Mouse (Mus musculus): ENCODE results near the gene Bsnd.

The Bsnd gene

GRCm38 (mm10) chr4:106492116-106492515 is at the start of gene Bsnd:
TSS of gene Bsnd (minus strand) at chr4:106492283.
- DNase-seq, result no peak

DNA sequence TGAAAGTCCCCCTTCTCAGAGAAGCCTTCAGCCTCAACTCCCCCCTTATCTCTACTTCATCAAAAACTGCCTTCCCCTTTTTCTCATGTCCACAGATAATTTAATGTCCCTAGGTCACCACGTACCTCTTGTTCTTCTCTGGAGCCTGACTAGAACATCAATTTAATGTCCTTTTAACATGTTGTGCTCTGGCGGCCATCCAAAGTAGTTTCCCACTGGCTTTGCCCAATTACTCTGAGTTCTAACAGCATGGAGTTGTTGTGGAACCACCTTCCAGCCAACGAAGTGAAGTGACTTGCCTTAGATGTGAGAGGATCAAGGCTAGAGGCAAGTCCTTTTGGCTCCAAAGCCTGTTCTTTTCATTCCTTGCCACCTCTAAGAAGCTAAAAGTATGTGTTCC is 49.4 kb upstream of the Bsnd start:
- no peak for DNase-seq

DNA sequence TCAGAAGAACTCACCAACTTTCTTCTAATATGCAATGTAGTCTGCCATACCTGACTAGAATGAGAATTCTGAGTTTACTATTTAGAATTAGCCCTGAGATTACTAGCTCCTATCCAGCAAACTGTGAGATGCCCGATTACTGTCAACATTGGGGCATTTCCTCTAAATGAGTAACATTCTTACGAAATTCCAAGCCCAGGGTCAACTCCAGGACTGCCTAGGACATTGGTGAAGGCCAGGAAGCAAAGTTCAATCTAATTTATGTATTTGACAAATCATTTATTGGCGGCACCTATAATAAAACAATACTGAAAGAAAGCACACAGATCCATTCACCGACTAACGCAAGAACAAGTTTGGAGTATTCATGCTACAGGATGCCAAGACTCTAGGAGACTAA is 47.7 kb upstream of the Bsnd start:
- no peak for DNase-seq

DNA sequence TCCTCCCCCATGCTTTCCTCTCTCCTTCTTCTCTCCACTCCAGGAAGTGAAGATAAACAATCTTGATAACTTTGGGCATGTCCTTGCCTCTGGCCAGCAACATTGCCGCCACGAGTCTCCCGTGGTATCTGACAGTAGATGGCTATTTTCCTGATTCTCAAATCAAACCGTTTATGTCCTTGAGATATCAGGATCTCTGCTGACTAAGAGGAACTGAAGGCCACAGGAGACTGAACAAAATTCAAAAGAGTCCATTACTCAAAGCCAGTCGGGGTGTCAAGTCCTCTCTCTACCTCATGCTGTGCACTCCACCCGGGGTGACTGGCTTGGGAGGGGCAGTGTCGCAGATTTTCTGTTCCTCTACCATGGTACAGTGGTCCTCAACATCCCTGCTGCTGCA is 42.2 kb upstream of the Bsnd start:
- no peak for DNase-seq

DNA sequence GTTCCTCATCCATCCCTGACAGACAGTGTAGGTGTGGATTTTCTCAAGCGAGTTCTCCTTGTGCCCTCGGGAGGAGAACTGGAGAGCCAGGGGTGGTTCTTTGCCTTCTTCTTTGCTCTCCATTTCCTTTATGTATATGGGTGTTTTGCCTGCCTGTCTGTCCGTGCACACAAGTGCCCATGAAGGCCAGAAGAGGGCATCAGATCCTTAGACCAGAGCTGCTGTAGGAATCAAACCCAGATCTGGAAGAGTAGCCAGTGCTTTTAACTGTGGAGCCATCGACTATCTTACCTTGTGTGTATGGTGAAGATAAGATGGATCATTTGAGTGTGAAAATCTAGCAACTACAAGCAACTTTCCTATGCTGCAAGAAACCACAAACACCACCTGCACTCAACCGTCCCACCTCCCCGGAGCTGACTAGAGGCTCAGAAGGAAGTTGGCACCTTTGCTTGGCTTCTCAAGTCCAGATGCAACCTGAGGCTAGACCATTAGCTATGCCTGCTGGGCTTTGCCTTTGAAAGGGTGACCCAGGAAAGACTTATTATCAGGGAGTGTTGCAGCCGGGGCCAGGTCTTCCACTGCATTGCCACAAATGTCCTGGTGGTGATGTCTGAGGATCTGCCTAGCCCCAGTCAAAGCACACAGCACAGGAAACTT is 41.5 kb upstream of the Bsnd start:
- DNase-seq, result no peak

- DNase-seq, result peak in 1 of 2 experiments; percentile 5
Observed at GRCm38 (mm10) chr4:106530113-106530482, 38.0 kb upstream of the Bsnd start.

GRCm38 (mm10) chr4:106529375-106530112 is 37.5 kb upstream of the Bsnd start:
- peak; percentile 87 to 93 for DNase-seq

GRCm38 (mm10) chr4:106527856-106528547 is 35.9 kb upstream of the Bsnd start:
- peak in 1 of 2 experiments; percentile 14 for DNase-seq

- no peak for DNase-seq
Observed at GRCm38 (mm10) chr4:106525001-106525400, 32.9 kb upstream of the Bsnd start.

- DNase-seq, result no peak
Observed at GRCm38 (mm10) chr4:106524131-106524530, 32.0 kb upstream of the Bsnd start.

DNA sequence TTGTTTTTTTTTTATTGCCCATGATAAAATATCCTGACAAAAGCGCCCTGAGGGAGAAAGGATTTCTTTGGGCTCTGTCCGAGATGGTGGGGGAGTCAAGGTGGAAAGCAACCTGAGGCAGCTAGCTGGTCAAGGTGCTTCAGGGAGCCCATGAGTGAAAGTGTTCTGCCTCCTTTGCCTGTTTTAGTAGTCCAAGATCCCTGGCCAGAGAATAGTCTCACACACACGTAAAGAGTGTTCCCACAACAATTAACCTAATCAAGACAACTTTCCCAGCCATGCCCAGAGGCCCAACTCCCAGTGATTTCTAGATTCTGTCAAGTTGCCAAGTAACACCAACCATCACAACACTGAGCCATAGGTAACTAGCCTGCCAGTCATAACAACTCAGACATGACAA is 30.5 kb upstream of the Bsnd start:
- DNase-seq, result no peak

DNA sequence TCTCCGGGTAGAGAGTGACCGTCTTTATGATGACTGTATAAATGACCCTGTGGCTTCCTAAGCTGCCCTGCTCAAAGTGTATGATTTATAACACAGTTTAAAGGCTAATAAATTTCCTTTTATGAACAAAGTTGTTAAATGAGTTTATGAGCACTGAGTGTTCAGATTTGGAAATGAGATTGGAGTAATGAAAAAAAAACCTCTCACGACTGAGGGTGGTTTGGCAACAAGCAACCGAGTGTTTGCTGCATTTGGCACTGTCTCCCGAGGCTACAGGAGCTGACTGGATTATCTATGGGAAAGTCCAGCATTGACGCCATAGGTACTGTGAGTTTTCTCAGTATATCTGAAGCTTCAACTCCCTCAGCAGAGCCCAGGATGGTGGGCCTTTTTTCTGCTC is 22.5 kb upstream of the Bsnd start:
- DNase-seq, result no peak

DNA sequence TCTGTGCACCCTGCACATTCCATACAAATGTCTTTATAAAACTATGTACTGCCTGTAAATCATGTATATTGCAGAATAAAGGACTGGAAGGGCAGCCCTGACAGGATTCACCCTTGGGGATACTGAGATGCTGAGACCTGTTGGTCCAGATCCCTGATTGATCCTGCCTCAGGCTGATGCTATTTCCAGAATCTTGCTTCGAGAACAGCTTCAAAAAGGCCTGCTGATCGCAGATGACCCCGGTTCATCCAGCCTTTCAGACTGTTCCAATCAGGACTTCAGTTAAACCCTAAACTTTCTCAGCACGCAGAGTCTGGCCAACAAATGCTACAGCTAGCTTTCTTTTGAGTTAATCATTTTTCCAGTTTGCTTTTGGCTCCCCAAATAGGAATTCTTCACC is 17.8 kb upstream of the Bsnd start:
- DNase-seq, result no peak

GRCm38 (mm10) chr4:106505453-106506058 is 13.5 kb upstream of the Bsnd start:
- DNase-seq, result no peak

- DNase-seq, result no peak
Observed at GRCm38 (mm10) chr4:106503578-106503977, 11.5 kb upstream of the Bsnd start.

- DNase-seq, result no peak
Observed at GRCm38 (mm10) chr4:106500066-106500465, 8.0 kb upstream of the Bsnd start.

DNA sequence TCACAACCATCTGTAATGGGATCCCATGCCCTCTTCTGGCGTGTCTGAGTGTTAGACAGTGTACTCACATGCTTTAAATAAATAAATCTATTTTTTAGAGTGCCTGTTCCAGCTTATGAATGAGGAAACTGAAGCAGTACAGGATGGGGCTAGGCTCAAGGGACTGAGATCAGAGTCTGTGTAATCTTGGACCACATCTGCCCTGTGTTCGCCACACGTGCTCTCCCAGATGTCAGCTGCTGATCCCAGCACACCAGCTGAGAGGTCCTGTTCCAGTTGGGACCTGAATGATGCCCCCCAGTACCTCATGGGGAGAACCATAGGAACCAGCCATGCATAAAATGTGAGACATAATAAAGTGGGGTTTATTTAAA is 6.4 kb upstream of the Bsnd start:
- no peak for DNase-seq

DNA sequence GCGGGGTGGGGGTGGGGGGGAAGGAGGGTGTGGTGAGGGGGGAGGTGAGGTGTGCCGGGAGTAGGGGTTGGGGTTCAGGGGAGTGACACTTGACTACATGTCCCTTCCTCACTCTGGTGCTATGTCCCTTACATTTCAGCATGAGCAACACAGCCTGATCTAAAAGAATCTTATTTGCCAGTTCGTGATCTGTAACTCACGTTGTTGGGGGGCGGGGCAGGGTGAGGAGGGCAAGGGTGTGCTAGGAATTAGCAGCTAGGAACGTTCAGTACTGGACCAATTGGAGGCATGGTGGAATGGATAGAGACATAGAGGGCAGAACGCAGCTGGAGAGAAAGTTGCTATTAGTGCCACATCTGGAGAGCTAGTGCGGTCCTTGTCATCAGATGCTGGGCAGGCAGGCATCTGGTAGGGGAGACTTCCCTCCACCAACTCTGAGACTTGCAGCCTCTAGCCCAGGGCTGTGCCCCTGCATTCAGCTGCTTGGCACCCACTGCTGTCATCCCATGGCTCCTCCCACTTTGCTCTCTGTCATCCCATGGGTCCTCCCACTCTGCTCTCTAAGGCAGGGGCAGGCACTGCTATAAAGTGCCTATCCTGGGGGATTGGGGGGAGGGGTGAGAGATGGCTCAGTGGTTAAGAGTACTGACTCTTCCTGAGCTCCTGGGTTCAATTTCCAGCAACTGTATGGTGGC is 5.8 kb upstream of the Bsnd start:
- no peak for DNase-seq

- DNase-seq, result no peak
Observed at GRCm38 (mm10) chr4:106496833-106497232, 4.8 kb upstream of the Bsnd start.

DNA sequence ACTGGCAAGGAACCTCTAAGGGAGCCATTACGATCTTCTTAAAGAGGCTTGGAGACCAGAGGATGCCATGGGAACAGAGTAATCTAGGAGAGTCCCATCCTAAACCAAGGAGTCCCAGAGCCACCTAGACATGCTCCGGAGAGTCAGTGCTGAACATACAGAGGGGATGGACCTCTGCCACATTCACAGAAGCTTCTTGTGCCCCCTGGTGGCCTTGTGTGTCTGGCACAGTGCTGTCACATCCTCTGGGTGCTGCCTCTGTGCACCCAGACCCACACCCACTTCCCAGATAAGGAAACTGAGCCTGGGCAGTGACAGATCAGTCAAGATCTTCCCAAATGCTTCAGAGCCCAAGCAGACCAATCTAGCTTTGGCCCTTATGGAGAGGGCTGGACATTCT is 1.6 kb upstream of the Bsnd start:
- no peak for DNase-seq

GRCm38 (mm10) chr4:106490620-106491019 is 1.5 kb downstream of the Bsnd start:
- DNase-seq, result no peak

GRCm38 (mm10) chr4:106483831-106484230 is 8.3 kb downstream of the Bsnd start:
- no peak for DNase-seq

- DNase-seq, result no peak
Observed at GRCm38 (mm10) chr4:106483215-106483727, 8.8 kb downstream of the Bsnd start.
